Mouse (Mus musculus): Measurements from ENCODE around the gene Dnajc10.
A peak's percentile ranks its signal among the peaks of the same experiment; 100 is the strongest.

DNA sequence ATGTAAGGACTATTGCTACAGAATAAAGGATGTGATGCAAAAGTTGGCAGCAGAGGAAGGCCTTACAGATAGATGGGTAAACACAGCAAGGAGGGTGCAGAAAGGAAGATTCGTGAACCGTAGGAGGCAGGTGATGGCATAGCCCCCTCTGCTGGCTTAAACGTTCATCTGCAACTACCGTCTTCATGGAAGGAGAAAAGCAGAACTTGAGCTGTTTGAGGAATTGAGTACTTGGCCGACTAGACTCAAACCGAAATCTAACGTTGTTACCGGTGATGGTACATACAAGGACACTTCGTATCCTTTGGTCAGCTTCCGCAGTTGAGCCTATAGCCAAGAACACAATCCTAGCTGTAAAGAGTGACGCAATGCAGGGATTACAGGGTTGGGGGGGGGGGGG lies 48.4 kb upstream of the Dnajc10 start:
- TF ChIP-seq CTCF (IDR thresholded peaks at IDR 0.05; ENCODE audit: low read depth, low read length) (peak; percentile 77), POLR2A (IDR thresholded peaks at IDR 0.05; ENCODE audit: extremely low read depth, insufficient read depth, low read length) (no peak)
